8 mouse cellular contexts compared by ENCODE assay signal in the genomic region with DNA sequence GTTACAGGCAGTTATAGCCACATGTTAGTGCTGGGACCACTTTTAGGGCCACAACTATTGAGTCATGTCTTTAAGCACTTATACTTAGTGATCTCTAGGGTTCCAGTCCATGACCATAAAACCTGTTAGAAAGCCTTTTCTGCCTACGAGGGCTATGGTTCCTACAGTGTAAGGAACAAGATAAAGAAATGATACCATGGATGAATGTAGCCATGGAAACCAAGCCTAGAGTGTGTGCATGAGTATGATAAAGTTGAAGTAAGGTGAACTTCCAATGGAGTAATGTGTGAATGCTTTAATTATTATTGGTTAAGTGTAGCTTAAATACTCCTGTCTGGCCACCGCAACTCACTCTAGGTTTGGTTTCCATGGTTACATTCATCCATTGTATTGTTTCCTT. TPM values are rescaled to one million over a fixed set of nuclear protein-coding genes. Genes with fewer than 3 reads are reported as not detected.
DNase-seq lines count a peak whose midpoint lies in the region; ATAC-seq lines count a peak whose summit lies in the region.

No protein-coding gene starts in this region.

- H3K27ac ChIP-seq in kidney, embryonic 16.5 days (ENCODE audit: low read length): no peak overlapping the region
- no peak overlapping the region for H3K27ac ChIP-seq in embryonic facial prominence, embryonic 12.5 days
- H3K27ac ChIP-seq in intestine, embryonic 14.5 days (ENCODE audit: low read depth): no peak overlapping the region
- H3K27ac ChIP-seq in midbrain, embryonic 15.5 days: no peak overlapping the region

- H3K4me1 ChIP-seq in kidney, embryonic 16.5 days (ENCODE audit: insufficient read depth, low read length): peaks cover 18% of the 10 kb centered on the region
- H3K4me1 ChIP-seq in embryonic facial prominence, embryonic 12.5 days: peaks cover 13% of the 10 kb centered on the region
- H3K4me1 ChIP-seq in intestine, embryonic 14.5 days (replicated peaks; ENCODE audit: control insufficient read depth, insufficient read depth, low read length): peaks cover 11% of the 10 kb centered on the region
- peaks cover 20% of the 10 kb centered on the region for H3K4me1 ChIP-seq in midbrain, embryonic 15.5 days

- peak overlapping the region; percentile 95 for H3K4me3 ChIP-seq in kidney, embryonic 16.5 days (ENCODE audit: low read length)
- 0 out of 2 replicates have a peak overlapping the region, but pooled peaks have one; percentile 83 for H3K4me3 ChIP-seq in embryonic facial prominence, embryonic 12.5 days
- H3K4me3 ChIP-seq in intestine, embryonic 14.5 days (ENCODE audit: low read depth, low read length): no peak overlapping the region; the same call in 1 of the 2 replicates
- H3K4me3 ChIP-seq in midbrain, embryonic 15.5 days: no peak overlapping the region

- no peaks in the 10 kb centered on the region for H3K27me3 ChIP-seq in kidney, embryonic 16.5 days (ENCODE audit: insufficient read depth, low read length)
- no peaks in the 10 kb centered on the region for H3K27me3 ChIP-seq in embryonic facial prominence, embryonic 12.5 days
- no peaks in the 10 kb centered on the region for H3K27me3 ChIP-seq in intestine, embryonic 14.5 days (replicated peaks; ENCODE audit: control insufficient read depth, insufficient read depth, low read length)
- H3K27me3 ChIP-seq in midbrain, embryonic 15.5 days (replicated peaks): no peaks in the 10 kb centered on the region

- intact Hi-C loops in left cerebral cortex, postnatal 4 days (cut with DNase I): loop anchor here (10.0 kb wide), 1 partner anchor 116 kb away; no protein-coding TSS in a partner anchor

- no peak for ATAC-seq in kidney, embryonic 16.5 days (ENCODE audit: low FRiP score, low TSS enrichment)
- ATAC-seq in embryonic facial prominence, embryonic 12.5 days (ENCODE audit: insufficient number of reproducible peaks, insufficient read depth, low FRiP score, low TSS enrichment): no peak
- ATAC-seq in intestine, embryonic 14.5 days (replicated peaks; ENCODE audit: low FRiP score, low TSS enrichment, low read depth): no peak
- ATAC-seq in midbrain, embryonic 15.5 days (replicated peaks): no peak

- H3K4me2 ChIP-seq in kidney, embryonic 16.5 days (replicated peaks; ENCODE audit: low read depth, low read length): peak overlapping the region; percentile 66
- H3K4me2 ChIP-seq in embryonic facial prominence, embryonic 12.5 days (replicated peaks): peak overlapping the region; percentile 56
- peak overlapping the region; percentile 86 for H3K4me2 ChIP-seq in intestine, embryonic 14.5 days (ENCODE audit: low read length)
- peak overlapping the region; percentile 59 for H3K4me2 ChIP-seq in midbrain, embryonic 15.5 days

- peaks cover 34% of the 10 kb centered on the region for H3K36me3 ChIP-seq in kidney, embryonic 16.5 days (ENCODE audit: insufficient read depth, low read length)
- peaks cover 23% of the 10 kb centered on the region; the same call in 1 of the 2 replicates for H3K36me3 ChIP-seq in embryonic facial prominence, embryonic 12.5 days
- H3K36me3 ChIP-seq in intestine, embryonic 14.5 days (ENCODE audit: control insufficient read depth, insufficient read depth, low read length): peaks cover 35% of the 10 kb centered on the region
- 0 out of 2 replicates have a peak, but pooled peaks cover 4% of the 10 kb centered on the region for H3K36me3 ChIP-seq in midbrain, embryonic 15.5 days (replicated peaks)

- DNase-seq in kidney, postnatal 36 days: no peak
- DNase-seq in intestine, embryonic 14.5 days (ENCODE audit: low spot score): no peak
- no peak for DNase-seq in thymus, postnatal 36 days
- DNase-seq in left cerebral cortex, postnatal 4 days: no peak
- no peak for DNase-seq in left cerebral cortex, adult 9 months (ENCODE audit: low spot score in 2 of 2)

- H3K9me3 ChIP-seq in kidney, embryonic 16.5 days (ENCODE audit: low read length): peaks cover 9% of the 10 kb centered on the region
- no peaks in the 10 kb centered on the region for H3K9me3 ChIP-seq in embryonic facial prominence, embryonic 12.5 days
- no peaks in the 10 kb centered on the region for H3K9me3 ChIP-seq in intestine, embryonic 14.5 days (ENCODE audit: control insufficient read depth, low read length)
- no peaks in the 10 kb centered on the region for H3K9me3 ChIP-seq in midbrain, embryonic 15.5 days

- H3K9ac ChIP-seq in kidney, embryonic 16.5 days (replicated peaks; ENCODE audit: low read length): no peak overlapping the region
- no peak overlapping the region for H3K9ac ChIP-seq in embryonic facial prominence, embryonic 12.5 days
- no peak overlapping the region for H3K9ac ChIP-seq in intestine, embryonic 14.5 days (ENCODE audit: low read length)
- H3K9ac ChIP-seq in midbrain, embryonic 15.5 days: no peak overlapping the region

- WGBS in kidney, embryonic 16.5 days: 82% methylated on average over 2 of the region's 2 CpGs
- WGBS in embryonic facial prominence, embryonic 12.5 days: 92% methylated on average over 2 of the region's 2 CpGs
- 81% methylated on average over 2 of the region's 2 CpGs for WGBS in intestine, embryonic 14.5 days
- WGBS in midbrain, embryonic 15.5 days: 74% methylated on average over 2 of the region's 2 CpGs

RNA-seq across cellular contexts. Expression of a gene that starts 1.8 kb away (rescaled TPM):
- 45.4 and 58.4 TPM in 2 replicates for polyA plus RNA-seq in kidney, embryonic 16.5 days (2015; fragmentation: Nextera tagmentation; extraction: Ambion mirVana)
- 50.8 and 55.2 TPM in 2 replicates for polyA plus RNA-seq in embryonic facial prominence, embryonic 12.5 days (2016; fragmentation: Nextera tagmentation; extraction: Ambion mirVana)
- 45.9 and 53.6 TPM in 2 replicates for polyA plus RNA-seq in intestine, embryonic 14.5 days (2014; fragmentation: Nextera tagmentation; extraction: Ambion mirVana)
- polyA plus RNA-seq in midbrain, embryonic 15.5 days (2015; fragmentation: Nextera tagmentation; extraction: Ambion mirVana): 32.2 and 34.8 TPM in 2 replicates
- 10 to 100 TPM; 21.8 to 23.1 TPM for total RNA-seq in left cerebral cortex, postnatal 4 days (2021)

Comparison
In these comparisons a context has a peak if more than half of its experiments do, and no peak if none do; other contexts are left out.
1. H3K4me3 ChIP-seq: peak in kidney, embryonic 16.5 days (single experiment) and embryonic facial prominence, embryonic 12.5 days (single experiment); none in intestine, embryonic 14.5 days (single experiment) and midbrain, embryonic 15.5 days (single experiment).
2. Peak in every context shown above with its lines, with median percentiles within 50 percentile points of each other: H3K4me2 ChIP-seq.